Mouse (Mus musculus): ENCODE measurements around the gene Pa2g4.

- TF ChIP-seq CTCF (IDR thresholded peaks at IDR 0.05; ENCODE audit: extremely low read depth, insufficient read depth, low read length): no peak
- TF ChIP-seq POLR2A (IDR thresholded peaks at IDR 0.05; ENCODE audit: extremely low read depth, insufficient read depth, low read length): no peak
These were observed 13.9 kb upstream of the Pa2g4 start for GRCm38 (mm10) chr10:128579731-128580130.
